Mouse (Mus musculus) urinary bladder, adult 18-20 months (tissue): ENCODE measurements around the gene Olfr828.

ENCODE experiments used
- DNase-seq, 2 experiments: peaks; one replicate each; pipeline ENCODE4 v3.0.0; 2022; ENCODE audit warnings: low spot score in 2 of 2, mixed read lengths in 2 of 2

Gene Olfr828

GRCm38 (mm10) chr9:18819426-18819825 is at the start of gene Olfr828:
TSS of gene Olfr828 (minus strand) at chr9:18819526.
- DNase-seq, result no peak

GRCm38 (mm10) chr9:18854633-18855032 is 35.3 kb upstream of the Olfr828 start, which contains the start of gene Olfr829:
TSS of gene Olfr829 (plus strand) at chr9:18854933.
- DNase-seq, result no peak

- no peak for DNase-seq
These were observed 34.0 kb downstream of the Olfr828 start for GRCm38 (mm10) chr9:18785316-18785715.

GRCm38 (mm10) chr9:18779476-18779875 is 39.9 kb downstream of the Olfr828 start:
- DNase-seq, result no peak

- DNase-seq, result no peak
These were observed 40.3 kb downstream of the Olfr828 start for GRCm38 (mm10) chr9:18778981-18779380.
